Mouse (Mus musculus) common myeloid progenitor, adult 5-6 weeks (primary cell): Measurements from ENCODE around the gene Ywhag. TPM values are rescaled to one million over a fixed set of nuclear protein-coding genes. Genes with fewer than 3 reads are reported as not detected.

ENCODE experiments used
- ATAC-seq: replicated peaks from 2 replicates; pipeline ENCODE4 v1.8.0; 2016; ENCODE audit warnings: low read depth, mild to moderate bottlenecking, moderate TSS enrichment, inconsistent platforms; ENCODE audit not compliant: poor library complexity, severe bottlenecking
- total RNA-seq: library from RNA; stranded (forward); fragments of 200-1000, 187-1606 nt; gene quantifications from 2 replicates; pipeline ENCODE4 v1.2.3, GENCODE M21; 2017

The Ywhag gene
- total RNA-seq, 1 experiment from 2014 or later: 122 TPM

- ATAC-seq: no peak
Measured at GRCm38 (mm10) chr5:135917327-135918058, 16.9 kb downstream of the Ywhag start.

GRCm38 (mm10) chr5:135916601-135917000 lies 17.8 kb downstream of the Ywhag start:
- no peak for ATAC-seq

GRCm38 (mm10) chr5:135916051-135916565 lies 18.3 kb downstream of the Ywhag start:
- no peak for ATAC-seq

GRCm38 (mm10) chr5:135914156-135914555 lies 20.3 kb downstream of the Ywhag start:
- ATAC-seq: no peak

GRCm38 (mm10) chr5:135913201-135913600 lies 21.2 kb downstream of the Ywhag start:
- ATAC-seq: peak; percentile 40; the same call in 1 of the 2 replicates

- no peak for ATAC-seq
Measured at GRCm38 (mm10) chr5:135911633-135912220, 22.7 kb downstream of the Ywhag start.

GRCm38 (mm10) chr5:135910813-135911212 lies 23.6 kb downstream of the Ywhag start:
- no peak for ATAC-seq

GRCm38 (mm10) chr5:135909646-135910045 lies 24.8 kb downstream of the Ywhag start:
- ATAC-seq: no peak

GRCm38 (mm10) chr5:135908989-135909388 lies 25.4 kb downstream of the Ywhag start:
- no peak for ATAC-seq

- ATAC-seq: no peak
Measured at GRCm38 (mm10) chr5:135908185-135908584, 26.2 kb downstream of the Ywhag start.

GRCm38 (mm10) chr5:135907256-135907655 lies 27.2 kb downstream of the Ywhag start:
- ATAC-seq: no peak

- ATAC-seq: peak; percentile 26; the same call in 1 of the 2 replicates
Measured at GRCm38 (mm10) chr5:135906846-135907245, 27.6 kb downstream of the Ywhag start.

- ATAC-seq: peak; percentile 34; the same call in 1 of the 2 replicates
Measured at GRCm38 (mm10) chr5:135905320-135906225, 28.8 kb downstream of the Ywhag start.

GRCm38 (mm10) chr5:135904259-135904658 lies 30.2 kb downstream of the Ywhag start:
- no peak for ATAC-seq

- peak; percentile 66 for ATAC-seq
Measured at GRCm38 (mm10) chr5:135903551-135904151, 30.8 kb downstream of the Ywhag start.

- no peak for ATAC-seq
Measured at GRCm38 (mm10) chr5:135903058-135903457, 31.4 kb downstream of the Ywhag start.

GRCm38 (mm10) chr5:135901354-135902095 lies 32.9 kb downstream of the Ywhag start:
- no peak for ATAC-seq

- no peak for ATAC-seq
Measured at GRCm38 (mm10) chr5:135900701-135901100, 33.7 kb downstream of the Ywhag start.

- no peak for ATAC-seq
Measured at GRCm38 (mm10) chr5:135899833-135900232, 34.6 kb downstream of the Ywhag start.
